Mouse (Mus musculus) kidney, adult 2 months (tissue): ENCODE measurements around the gene Lrguk. TPM values are rescaled to one million over a fixed set of nuclear protein-coding genes. Genes with fewer than 3 reads are reported as not detected.
A peak's percentile ranks its signal among the peaks of the same experiment; 100 is the strongest.

Source experiments
- DNase-seq: peaks from one replicate; pipeline ENCODE4 v3.0.0; 2021
- H3K27ac ChIP-seq: fragments of 200-500 bp; 2 replicates; pipeline ENCODE4 v1.5.1; 2012; ENCODE audit warnings: low read depth, low read length, control low read depth, inconsistent platforms; ENCODE audit not compliant: insufficient read depth
- H3K27me3 ChIP-seq: fragments of 200-500 bp; replicated peaks from 2 replicates; pipeline ENCODE4 v1.6.1; 2012; ENCODE audit warnings: mild to moderate bottlenecking, moderate library complexity, low read length, inconsistent platforms; ENCODE audit not compliant: control insufficient read depth, insufficient read depth
- H3K36me3 ChIP-seq: fragments of 200-500 bp; 2 replicates; pipeline ENCODE4 v1.6.1; 2012; ENCODE audit warnings: mild to moderate bottlenecking, moderate library complexity, low read length, inconsistent platforms; ENCODE audit not compliant: control insufficient read depth, insufficient read depth
- H3K4me1 ChIP-seq: fragments of 200-500 bp; 2 replicates; pipeline ENCODE4 v1.6.1; 2011; ENCODE audit warnings: low read length; ENCODE audit not compliant: control insufficient read depth, insufficient read depth
- H3K4me3 ChIP-seq: fragments of 200-500 bp; 2 replicates; pipeline ENCODE4 v1.5.1; 2011; ENCODE audit warnings: mild to moderate bottlenecking, low read depth, low read length, control low read depth; ENCODE audit not compliant: insufficient read depth
- CTCF ChIP-seq: fragments of 200-500 bp; conservative IDR thresholded peaks from 2 replicates; pipeline ENCODE4 v1.5.1; 2011; ENCODE audit warnings: low read depth, mild to moderate bottlenecking, control low read depth, low read length, moderate library complexity, mixed read lengths; ENCODE audit not compliant: insufficient read depth, insufficient read length
- POLR2A ChIP-seq: fragments of 200-500 bp; IDR thresholded peaks from one replicate; pipeline ENCODE4 v1.6.1; 2011; ENCODE audit warnings: low read depth, low read length, control low read depth
- WGBS: fragments of 180-500 bp; shearing (Covaris S2); methylation state at CpG from one replicate; pipeline ENCODE4 v1.1.7; 2018; 5-methylcytosine and 5-hydroxymethylcytosine counted together
- polyA plus RNA-seq: library from polyadenylated mRNA; depleted of rRNA; stranded (reverse); fragments of >200 nt; gene quantifications from 2 replicates; pipeline ENCODE4 v1.2.3, GENCODE M21; 2012

Gene Lrguk
- polyA plus RNA-seq, 1 experiment: 0.27 TPM

GRCm38 (mm10) chr6:34041589-34042280 is 12.5 kb downstream of the Lrguk start:
- H3K27me3 ChIP-seq: no peaks in the 10 kb centered on the region
- H3K4me1 ChIP-seq: no peaks in the 10 kb centered on the region
- H3K36me3 ChIP-seq: no peaks in the 10 kb centered on the region
- no peak overlapping the region for H3K4me3 ChIP-seq
- no peak overlapping the region for H3K27ac ChIP-seq
- 89% methylated on average over 11 of the region's 11 CpGs for WGBS
- no peak for DNase-seq
- TF ChIP-seq CTCF (no peak), POLR2A (no peak)

- no peak overlapping the region for H3K4me3 ChIP-seq
- peak; percentile 29 for DNase-seq
- H3K27ac ChIP-seq: no peak overlapping the region
- TF ChIP-seq CTCF: no peak
- TF ChIP-seq POLR2A: no peak
- no peaks in the 10 kb centered on the region for H3K36me3 ChIP-seq
- WGBS: 77% methylated on average over 12 of the region's 12 CpGs
- no peaks in the 10 kb centered on the region for H3K27me3 ChIP-seq
- no peaks in the 10 kb centered on the region for H3K4me1 ChIP-seq
These were observed 15.1 kb downstream of the Lrguk start for GRCm38 (mm10) chr6:34044228-34044811.

GRCm38 (mm10) chr6:34044846-34045540 is 15.7 kb downstream of the Lrguk start:
- TF ChIP-seq CTCF (no peak), POLR2A (no peak)
- Histone ChIP-seq H3K27ac (no peak overlapping the region), H3K27me3 (no peaks in the 10 kb centered on the region), H3K36me3 (no peaks in the 10 kb centered on the region), H3K4me1 (no peaks in the 10 kb centered on the region), H3K4me3 (no peak overlapping the region)
- no peak for DNase-seq
- 77% methylated on average over 9 of the region's 9 CpGs for WGBS

GRCm38 (mm10) chr6:34046551-34047186 is 17.4 kb downstream of the Lrguk start:
- H3K27ac ChIP-seq: no peak overlapping the region
- no peak for DNase-seq
- TF ChIP-seq POLR2A (no peak), CTCF (no peak)
- H3K36me3 ChIP-seq: no peaks in the 10 kb centered on the region
- no peaks in the 10 kb centered on the region for H3K27me3 ChIP-seq
- H3K4me1 ChIP-seq: no peaks in the 10 kb centered on the region
- 85% methylated on average over 11 of the region's 11 CpGs for WGBS
- no peak overlapping the region for H3K4me3 ChIP-seq

- TF ChIP-seq POLR2A: no peak
- no peak for TF ChIP-seq CTCF
- Histone ChIP-seq H3K4me3 (no peak overlapping the region), H3K27ac (no peak overlapping the region), H3K36me3 (no peaks in the 10 kb centered on the region), H3K4me1 (no peaks in the 10 kb centered on the region), H3K27me3 (no peaks in the 10 kb centered on the region)
- 86% methylated on average over 2 of the region's 2 CpGs for WGBS
- DNase-seq: no peak
These were observed 20.2 kb downstream of the Lrguk start for GRCm38 (mm10) chr6:34049433-34049832.

- Histone ChIP-seq H3K4me3 (no peak overlapping the region), H3K4me1 (no peaks in the 10 kb centered on the region), H3K27me3 (no peaks in the 10 kb centered on the region), H3K27ac (no peak overlapping the region), H3K36me3 (no peaks in the 10 kb centered on the region)
- DNase-seq: no peak
- 84% methylated on average over 6 of the region's 6 CpGs for WGBS
- TF ChIP-seq CTCF (no peak), POLR2A (no peak)
These were observed 30.5 kb downstream of the Lrguk start for GRCm38 (mm10) chr6:34059741-34060140.

GRCm38 (mm10) chr6:34066790-34067189 is 37.5 kb downstream of the Lrguk start:
- no peak for TF ChIP-seq POLR2A
- TF ChIP-seq CTCF: no peak
- no peaks in the 10 kb centered on the region for H3K36me3 ChIP-seq
- H3K4me1 ChIP-seq: no peaks in the 10 kb centered on the region
- WGBS: 86% methylated on average over 7 of the region's 7 CpGs
- no peaks in the 10 kb centered on the region for H3K27me3 ChIP-seq
- H3K4me3 ChIP-seq: no peak overlapping the region
- H3K27ac ChIP-seq: no peak overlapping the region
- DNase-seq: no peak
